Mouse (Mus musculus) myocyte (in vitro differentiated cells): ENCODE data around the gene Lmna.

Experiments used
- CEBPB ChIP-seq: IDR thresholded peaks from 2 replicates; pipeline ENCODE4 v1.6.1; 2011; ENCODE audit warnings: mild to moderate bottlenecking, moderate library complexity; ENCODE audit not compliant: poor library complexity, insufficient read depth, severe bottlenecking
- E2F4 ChIP-seq: IDR thresholded peaks from one replicate; pipeline ENCODE4 v1.6.1; 2011; ENCODE audit warnings: mild to moderate bottlenecking, control low read depth, moderate library complexity; ENCODE audit not compliant: insufficient read depth
- MAX ChIP-seq: IDR thresholded peaks from one replicate; pipeline ENCODE4 v1.6.1; 2011; ENCODE audit warnings: low read depth, mild to moderate bottlenecking, control low read depth
- MYOD1 ChIP-seq, 3 experiments: IDR thresholded peaks; one replicate each; pipeline ENCODE4 v1.6.1; 2011; ENCODE audit warnings: control low read depth in 2 of 3, low read depth in 2 of 3, mild to moderate bottlenecking in 2 of 3, moderate library complexity in 1 of 3; ENCODE audit not compliant: insufficient read length in 2 of 3, control insufficient read depth in 1 of 3
- MYOG ChIP-seq, 3 experiments: IDR thresholded peaks; one replicate each; pipeline ENCODE4 v1.6.1; 2011; ENCODE audit warnings: control low read depth in 2 of 3, low read depth in 2 of 3, mild to moderate bottlenecking in 2 of 3; ENCODE audit not compliant: insufficient read length in 2 of 3, control insufficient read depth in 1 of 3, insufficient read depth in 1 of 3
- POLR2A ChIP-seq: IDR thresholded peaks from one replicate; pipeline ENCODE4 v1.6.1; 2011; ENCODE audit warnings: low read depth, mild to moderate bottlenecking, control low read depth, moderate library complexity; ENCODE audit not compliant: insufficient read length
- POLR2AphosphoS2 ChIP-seq: IDR thresholded peaks from one replicate; pipeline ENCODE4 v1.6.1; 2011; ENCODE audit warnings: low read depth, control low read depth; ENCODE audit not compliant: insufficient read length
- REST ChIP-seq: IDR thresholded peaks from one replicate; pipeline ENCODE4 v1.6.1; 2011; ENCODE audit warnings: mild to moderate bottlenecking, control low read depth, moderate library complexity; ENCODE audit not compliant: insufficient read depth, insufficient read length
- TCF12 ChIP-seq: IDR thresholded peaks from one replicate; pipeline ENCODE4 v1.6.1; 2011; ENCODE audit warnings: mild to moderate bottlenecking, control low read depth; ENCODE audit not compliant: poor library complexity, insufficient read depth, severe bottlenecking
- USF1 ChIP-seq: IDR thresholded peaks from one replicate; pipeline ENCODE4 v1.6.1; 2011; ENCODE audit warnings: low read depth, mild to moderate bottlenecking, control low read depth, moderate library complexity

- TF ChIP-seq MAX (no peak), REST (no peak), MYOG (IDR thresholded peaks at IDR 0.05; ENCODE audit: control insufficient read depth in 1 of 3, insufficient read depth in 1 of 3, insufficient read length in 2 of 3, low read depth in 2 of 3) (no peak), POLR2A (no peak), USF1 (no peak), CEBPB (no peak), TCF12 (no peak), POLR2AphosphoS2 (no peak), E2F4 (no peak), MYOD1 (IDR thresholded peaks at IDR 0.05; ENCODE audit: control insufficient read depth in 1 of 3, insufficient read length in 2 of 3, low read depth in 2 of 3) (no peak)
Measured at GRCm38 (mm10) chr3:88460029-88460428, 49.7 kb downstream of the Lmna start.
